ENCODE assay signal across 19 mouse cellular contexts in the genomic region with DNA sequence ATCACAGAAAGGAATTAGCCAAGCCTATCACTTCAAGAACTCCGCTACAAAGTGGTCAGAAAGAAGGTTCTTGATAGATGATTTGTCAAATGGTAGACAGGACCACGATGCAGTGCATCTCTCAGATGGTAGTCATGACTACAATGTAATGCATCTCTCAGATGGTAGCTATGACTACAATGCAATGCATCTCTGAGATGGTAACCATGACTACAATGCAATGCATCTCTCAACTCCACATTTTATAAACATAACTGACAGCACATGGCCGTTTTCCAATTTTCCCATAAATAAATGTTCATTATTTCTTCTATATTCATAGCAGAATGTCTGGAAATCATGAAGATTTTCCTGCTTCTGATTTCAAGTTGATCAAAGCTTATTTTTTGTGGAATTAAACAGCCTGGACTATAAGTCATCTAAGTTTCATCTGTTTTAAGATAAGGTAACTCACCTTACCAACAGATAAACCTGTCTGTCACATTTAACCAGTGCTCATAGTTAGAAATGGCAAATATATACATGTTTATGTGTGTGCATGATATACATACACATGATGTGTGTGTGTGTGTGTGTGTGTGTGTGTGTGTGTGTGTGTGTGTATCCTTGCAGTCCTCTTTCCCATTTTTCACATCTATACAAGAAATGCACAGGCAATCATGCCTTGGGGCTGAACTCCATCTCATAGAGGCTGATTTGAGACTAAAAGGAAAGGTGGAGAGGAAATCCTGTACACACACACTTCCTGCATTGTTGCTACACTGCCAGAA.
DNase-seq lines count a peak whose midpoint lies in the region; ATAC-seq lines count a peak whose summit lies in the region.
"Had no signal": no experiment of that assay in that cellular context is flagged by ENCODE, and none has a peak within 500 bp of the region (broad histone marks: within the 10 kb centered on the region; RNA-seq: fewer than 3 reads in every experiment).

No protein-coding gene starts in this region.

- no peaks in the 10 kb centered on the region for H3K36me3 ChIP-seq in midbrain, embryonic 13.5 days
- H3K36me3 ChIP-seq in midbrain, embryonic 10.5 days = no peaks in the 10 kb centered on the region
- no peaks in the 10 kb centered on the region for H3K36me3 ChIP-seq in forebrain, embryonic 15.5 days
- no peaks in the 10 kb centered on the region for H3K36me3 ChIP-seq in hindbrain, embryonic 15.5 days
- no peaks in the 10 kb centered on the region for H3K36me3 ChIP-seq in neural tube, embryonic 13.5 days
- H3K36me3 ChIP-seq: heart, embryonic 10.5 days had no signal

- H3K9me3 ChIP-seq in midbrain, embryonic 13.5 days = no peaks in the 10 kb centered on the region
- H3K9me3 ChIP-seq in midbrain, embryonic 10.5 days (replicated peaks) = no peaks in the 10 kb centered on the region
- no peaks in the 10 kb centered on the region for H3K9me3 ChIP-seq in forebrain, embryonic 15.5 days
- no peaks in the 10 kb centered on the region for H3K9me3 ChIP-seq in hindbrain, embryonic 15.5 days
- no peaks in the 10 kb centered on the region for H3K9me3 ChIP-seq in neural tube, embryonic 13.5 days
- H3K9me3 ChIP-seq: heart, embryonic 10.5 days had no signal

- DNase-seq in midbrain, embryonic 10.5 days (ENCODE audit: low spot score) = no peak
- DNase-seq in heart, adult 8-10 months (ENCODE audit: low spot score) = no peak
- DNase-seq in Muller cell, postnatal 12 days (ENCODE audit: inconsistent ontology term) = no peak
- DNase-seq: adrenal gland, adult 8-10 months; cerebellum, postnatal 10 days; embryo, embryonic 11 days; gastrocnemius, postnatal 36 days; kidney, adult 11 months; liver, postnatal 0 days; thymus, adult 18-20 months; thymus, postnatal 4 days had no signal

- H3K27ac ChIP-seq in midbrain, embryonic 13.5 days = peak overlapping the region; percentile 12; the same call in 1 of the 2 replicates
- no peak overlapping the region for H3K27ac ChIP-seq in midbrain, embryonic 10.5 days (replicated peaks)
- H3K27ac ChIP-seq in forebrain, embryonic 15.5 days (replicated peaks) = 0 out of 2 replicates have a peak overlapping the region, but pooled peaks have one; percentile 31
- peak overlapping the region; percentile 30 for H3K27ac ChIP-seq in hindbrain, embryonic 15.5 days (replicated peaks)
- H3K27ac ChIP-seq in neural tube, embryonic 13.5 days (replicated peaks) = 0 out of 2 replicates have a peak overlapping the region, but pooled peaks have one; percentile 14
- H3K27ac ChIP-seq: heart, embryonic 10.5 days; kidney, postnatal 0 days had no signal

- no peak overlapping the region for H3K4me3 ChIP-seq in midbrain, embryonic 13.5 days (replicated peaks)
- H3K4me3 ChIP-seq in midbrain, embryonic 10.5 days = no peak overlapping the region
- no peak overlapping the region for H3K4me3 ChIP-seq in forebrain, embryonic 15.5 days
- no peak overlapping the region for H3K4me3 ChIP-seq in hindbrain, embryonic 15.5 days
- no peak overlapping the region for H3K4me3 ChIP-seq in neural tube, embryonic 13.5 days
- H3K4me3 ChIP-seq: heart, embryonic 10.5 days; megakaryocyte, embryonic 14.5 days; myocyte had no signal

- H3K4me2 ChIP-seq in midbrain, embryonic 13.5 days (replicated peaks) = no peak overlapping the region
- H3K4me2 ChIP-seq in forebrain, embryonic 15.5 days (replicated peaks) = no peak overlapping the region
- H3K4me2 ChIP-seq in hindbrain, embryonic 15.5 days = no peak overlapping the region
- no peak overlapping the region for H3K4me2 ChIP-seq in neural tube, embryonic 13.5 days

- 60% methylated on average over 3 of the region's 3 CpGs for WGBS in midbrain, embryonic 13.5 days
- 79% methylated on average over 3 of the region's 3 CpGs for WGBS in midbrain, embryonic 10.5 days
- 70% methylated on average over 3 of the region's 3 CpGs for WGBS in forebrain, embryonic 15.5 days
- WGBS in hindbrain, embryonic 15.5 days = 31% methylated on average over 3 of the region's 3 CpGs
- WGBS in neural tube, embryonic 13.5 days = 67% methylated on average over 3 of the region's 3 CpGs

- H3K9ac ChIP-seq in midbrain, embryonic 13.5 days (replicated peaks) = no peak overlapping the region
- no peak overlapping the region for H3K9ac ChIP-seq in forebrain, embryonic 15.5 days (replicated peaks)
- H3K9ac ChIP-seq in hindbrain, embryonic 15.5 days = no peak overlapping the region
- H3K9ac ChIP-seq in neural tube, embryonic 13.5 days = no peak overlapping the region
- H3K9ac ChIP-seq: liver, postnatal 0 days had no signal

- peaks cover 4% of the 10 kb centered on the region; the same call in 1 of the 2 replicates for H3K4me1 ChIP-seq in midbrain, embryonic 13.5 days (replicated peaks)
- no peaks in the 10 kb centered on the region for H3K4me1 ChIP-seq in midbrain, embryonic 10.5 days
- 0 out of 2 replicates have a peak, but pooled peaks cover 2% of the 10 kb centered on the region for H3K4me1 ChIP-seq in forebrain, embryonic 15.5 days
- H3K4me1 ChIP-seq in hindbrain, embryonic 15.5 days (replicated peaks) = peaks cover 7% of the 10 kb centered on the region; the same call in 1 of the 2 replicates
- H3K4me1 ChIP-seq in neural tube, embryonic 13.5 days (replicated peaks) = 0 out of 2 replicates have a peak, but pooled peaks cover 3% of the 10 kb centered on the region
- H3K4me1 ChIP-seq: heart, embryonic 10.5 days; megakaryocyte, embryonic 14.5 days had no signal

- ATAC-seq in midbrain, embryonic 13.5 days = peak; percentile 86
- ATAC-seq in forebrain, embryonic 15.5 days (replicated peaks) = peak; percentile 88
- peak; percentile 79 for ATAC-seq in hindbrain, embryonic 15.5 days (ENCODE audit: low FRiP score, low read depth)
- ATAC-seq in neural tube, embryonic 13.5 days (ENCODE audit: low read depth) = peak; percentile 76; the same call in 1 of the 2 replicates
- ATAC-seq: liver, postnatal 0 days had no signal

- no peaks in the 10 kb centered on the region for H3K27me3 ChIP-seq in midbrain, embryonic 13.5 days
- no peaks in the 10 kb centered on the region for H3K27me3 ChIP-seq in midbrain, embryonic 10.5 days (ENCODE audit: low read depth, poor library complexity, severe bottlenecking)
- H3K27me3 ChIP-seq in forebrain, embryonic 15.5 days = no peaks in the 10 kb centered on the region
- no peaks in the 10 kb centered on the region for H3K27me3 ChIP-seq in hindbrain, embryonic 15.5 days
- no peaks in the 10 kb centered on the region for H3K27me3 ChIP-seq in neural tube, embryonic 13.5 days
- H3K27me3 ChIP-seq: megakaryocyte, embryonic 14.5 days had no signal
